Comparison of ENCODE assay signal across 8 mouse cellular contexts in the genomic region with DNA sequence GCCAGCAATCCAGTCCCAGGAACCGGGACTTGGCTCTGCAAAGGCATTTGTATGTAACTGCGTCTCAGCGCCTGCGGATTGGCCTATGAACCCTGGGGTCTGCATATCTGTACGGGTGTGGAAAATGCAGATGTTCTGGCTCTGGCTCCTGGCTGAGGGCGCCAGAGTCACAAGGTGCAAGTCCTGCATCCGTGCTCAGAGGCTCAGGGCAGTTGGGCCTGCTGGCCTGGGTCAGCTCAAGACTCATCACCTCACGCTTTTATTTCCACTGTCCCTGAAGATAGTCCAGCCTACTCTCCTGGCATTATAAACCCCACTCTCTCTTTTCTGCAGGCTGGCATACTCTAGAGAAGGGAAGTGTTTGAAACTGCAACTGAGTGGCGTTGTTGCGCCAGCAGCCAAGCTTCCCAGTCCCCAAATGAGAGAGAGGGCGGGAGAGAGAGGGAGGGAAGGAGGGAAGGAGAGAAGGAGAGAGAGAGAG. TPM values are rescaled to one million over a fixed set of nuclear protein-coding genes. Genes with fewer than 3 reads are reported as not detected.
A peak's percentile ranks its signal among the peaks of the same experiment; 100 is the strongest.
DNase-seq lines count a peak whose midpoint lies in the region; ATAC-seq and TF ChIP-seq lines count a peak whose summit lies in the region.

No protein-coding gene starts in this region.

- no peaks in the 10 kb centered on the region for H3K9me3 ChIP-seq in forebrain, embryonic 13.5 days (replicated peaks)
- no peaks in the 10 kb centered on the region for H3K9me3 ChIP-seq in hindbrain, postnatal 0 days (ENCODE audit: low read length)
- H3K9me3 ChIP-seq in neural tube, embryonic 12.5 days: no peaks in the 10 kb centered on the region

- 11% methylated on average over 11 of the region's 11 CpGs for WGBS in cerebellum, adult 2 months
- under 1% methylated on average over 9 of the region's 11 CpGs for WGBS in forebrain, embryonic 13.5 days
- 2% methylated on average over 10 of the region's 11 CpGs for WGBS in hindbrain, postnatal 0 days
- under 1% methylated on average over 10 of the region's 11 CpGs for WGBS in neural tube, embryonic 12.5 days

- H3K4me1 ChIP-seq in cerebellum, adult 2 months (ENCODE audit: control insufficient read depth, insufficient read depth, low read length): no peaks in the 10 kb centered on the region
- peaks cover 54% of the 10 kb centered on the region for H3K4me1 ChIP-seq in forebrain, embryonic 13.5 days
- peaks cover 5% of the 10 kb centered on the region for H3K4me1 ChIP-seq in hindbrain, postnatal 0 days (ENCODE audit: insufficient read depth, low read length)
- peaks cover 42% of the 10 kb centered on the region for H3K4me1 ChIP-seq in neural tube, embryonic 12.5 days

- no peak for ATAC-seq in cerebellum, adult (ENCODE audit: insufficient number of reproducible peaks, low FRiP score, low TSS enrichment)
- peak; percentile 36 for ATAC-seq in forebrain, embryonic 13.5 days
- peak; percentile 43; the same call in 1 of the 2 replicates for ATAC-seq in hindbrain, postnatal 0 days
- peak; percentile 7; the same call in 1 of the 2 replicates for ATAC-seq in neural tube, embryonic 12.5 days (ENCODE audit: low FRiP score, low read depth)

- TF ChIP-seq CTCF in cerebellum, adult 2 months (IDR thresholded peaks at IDR 0.05; ENCODE audit: borderline replicate concordance, insufficient read depth, low read depth, low read length): no peak
- TF ChIP-seq CTCF in hindbrain, postnatal 0 days (IDR thresholded peaks at IDR 0.05; ENCODE audit: low read depth): peak; percentile 32

- peak overlapping the region; percentile 11 for H3K4me3 ChIP-seq in cerebellum, adult 2 months (replicated peaks; ENCODE audit: insufficient read depth, low read depth, low read length)
- H3K4me3 ChIP-seq in forebrain, embryonic 13.5 days: peak overlapping the region; percentile 84
- H3K4me3 ChIP-seq in hindbrain, postnatal 0 days (ENCODE audit: low read length): peak overlapping the region; percentile 82
- peak overlapping the region; percentile 85 for H3K4me3 ChIP-seq in neural tube, embryonic 12.5 days

- H3K9ac ChIP-seq in forebrain, embryonic 13.5 days: peak overlapping the region; percentile 98
- peak overlapping the region; percentile 46 for H3K9ac ChIP-seq in hindbrain, postnatal 0 days (replicated peaks; ENCODE audit: low read length)
- peak overlapping the region; percentile 99 for H3K9ac ChIP-seq in neural tube, embryonic 12.5 days

- DNase-seq in cerebellum, adult 2 months: peak; percentile 15 to 31
- DNase-seq in ZHBTc4 (ENCODE audit: low read depth, low spot score): peak; percentile 67
- peak; percentile 71 for DNase-seq in hindbrain, postnatal 0 days (ENCODE audit: low spot score)
- peak; percentile 10 to 36 for DNase-seq in left cerebral cortex, postnatal 36 days (ENCODE audit: low spot score in 2 of 2)
- DNase-seq in urinary bladder, adult 2 months (ENCODE audit: low spot score): no peak

- H3K27ac ChIP-seq in cerebellum, adult 2 months (ENCODE audit: insufficient read depth, low read length): no peak overlapping the region
- H3K27ac ChIP-seq in forebrain, embryonic 13.5 days: peak overlapping the region; percentile 99
- H3K27ac ChIP-seq in hindbrain, postnatal 0 days: peak overlapping the region; percentile 77; the same call in 1 of the 2 replicates
- H3K27ac ChIP-seq in neural tube, embryonic 12.5 days: peak overlapping the region; percentile 97

- H3K36me3 ChIP-seq in forebrain, embryonic 13.5 days (ENCODE audit: poor library complexity, severe bottlenecking): no peaks in the 10 kb centered on the region
- no peaks in the 10 kb centered on the region for H3K36me3 ChIP-seq in hindbrain, postnatal 0 days (ENCODE audit: insufficient read depth, low read length)
- no peaks in the 10 kb centered on the region for H3K36me3 ChIP-seq in neural tube, embryonic 12.5 days

- TF ChIP-seq POLR2A in cerebellum, adult 2 months (IDR thresholded peaks at IDR 0.05; ENCODE audit: borderline replicate concordance, insufficient read depth, low read length): no peak

- H3K4me2 ChIP-seq in forebrain, embryonic 13.5 days: peak overlapping the region; percentile 71
- H3K4me2 ChIP-seq in hindbrain, postnatal 0 days (ENCODE audit: low read depth, low read length): peak overlapping the region; percentile 68
- peak overlapping the region; percentile 58 for H3K4me2 ChIP-seq in neural tube, embryonic 12.5 days (replicated peaks)

- intact Hi-C loops in left cerebral cortex, postnatal 36 days (cut with DNase I): loop anchor here (5.0 to 10.0 kb wide), 2 partner anchors 187 to 811 kb away; no protein-coding TSS in a partner anchor

- peaks cover 4% of the 10 kb centered on the region; the same call in 1 of the 2 replicates for H3K27me3 ChIP-seq in cerebellum, adult 2 months (ENCODE audit: control insufficient read depth, insufficient read depth, low read length)
- no peaks in the 10 kb centered on the region for H3K27me3 ChIP-seq in forebrain, embryonic 13.5 days
- H3K27me3 ChIP-seq in hindbrain, postnatal 0 days (ENCODE audit: insufficient read depth, low read length): no peaks in the 10 kb centered on the region
- H3K27me3 ChIP-seq in neural tube, embryonic 12.5 days (replicated peaks): no peaks in the 10 kb centered on the region

RNA-seq across cellular contexts. Expression of gene Npas3, which starts 3.3 kb away (rescaled TPM):
- 13.3 and 14.2 TPM in 2 replicates for polyA plus RNA-seq in cerebellum, adult 2 months (2012; rRNA removed)
- polyA plus RNA-seq in forebrain, embryonic 13.5 days (2015; fragmentation: Nextera tagmentation; extraction: Ambion mirVana): 16.8 and 17.8 TPM in 2 replicates
- total RNA-seq in hindbrain, postnatal 0 days (2014; rRNA removed): 53.8 and 61.9 TPM in 2 replicates
- polyA plus RNA-seq in hindbrain, postnatal 0 days (2015; fragmentation: Nextera tagmentation; extraction: Ambion mirVana): 28.0 and 30.3 TPM in 2 replicates
- 10 to 100 TPM; 16.4 to 16.5 TPM for total RNA-seq in left cerebral cortex, postnatal 36 days (2021)
- polyA plus RNA-seq in neural tube, embryonic 12.5 days (2016; fragmentation: Nextera tagmentation; extraction: Ambion mirVana): 20.0 and 21.4 TPM in 2 replicates
- polyA plus RNA-seq in urinary bladder, adult 2 months (2012; rRNA removed): 0.11 and 0.19 TPM in 2 replicates

Comparison
In these comparisons a context has a peak if more than half of its experiments do, and no peak if none do; other contexts are left out.
1. H3K4me3 ChIP-seq: peak in every context shown above with its lines; median percentile 85 in neural tube, embryonic 12.5 days; 84 in forebrain, embryonic 13.5 days; 82 in hindbrain, postnatal 0 days; 11 in cerebellum, adult 2 months.
2. H3K9ac ChIP-seq: peak in every context shown above with its lines; median percentile 99 in neural tube, embryonic 12.5 days; 98 in forebrain, embryonic 13.5 days; 46 in hindbrain, postnatal 0 days.
3. RNA of gene Npas3, which starts 3.3 kb away (polyA plus RNA-seq): 28.0 to 30.3 TPM in hindbrain, postnatal 0 days, 20.0 to 21.4 TPM in neural tube, embryonic 12.5 days, 16.8 to 17.8 TPM in forebrain, embryonic 13.5 days and 13.3 to 14.2 TPM in cerebellum, adult 2 months; 0.11 to 0.19 TPM in urinary bladder, adult 2 months; every median in the first group is over 10 times any median in the second.
4. Peak in every context shown above with its lines, with median percentiles within 50 percentile points of each other: H3K4me2 ChIP-seq.